Mouse (Mus musculus) heart, adult 2 months (tissue): Measurements from ENCODE around the gene Htra3. TPM values are rescaled to one million over a fixed set of nuclear protein-coding genes. Genes with fewer than 3 reads are reported as not detected.

ENCODE experiments used
- DNase-seq, 2 experiments: peaks; one replicate each; pipeline ENCODE4 v3.0.0; 2021
- H3K27ac ChIP-seq: fragments of 200-600 bp; 2 replicates; pipeline ENCODE4 v1.8.1; 2022
- H3K27me3 ChIP-seq: fragments of 200-500 bp; 2 replicates; pipeline ENCODE4 v1.6.1; 2012; ENCODE audit warnings: mild to moderate bottlenecking, low read length, inconsistent platforms, mixed read lengths; ENCODE audit not compliant: control insufficient read depth, insufficient read depth
- H3K36me3 ChIP-seq: fragments of 200-500 bp; 2 replicates; pipeline ENCODE4 v1.6.1; 2012; ENCODE audit warnings: low read length, inconsistent platforms; ENCODE audit not compliant: control insufficient read depth, insufficient read depth
- H3K4me1 ChIP-seq: fragments of 200-500 bp; 2 replicates; pipeline ENCODE4 v1.6.1; 2011; ENCODE audit warnings: low read length; ENCODE audit not compliant: control insufficient read depth, insufficient read depth
- H3K4me3 ChIP-seq: fragments of 200-600 bp; 2 replicates; pipeline ENCODE4 v1.8.1; 2022
- H3K79me2 ChIP-seq: fragments of 200-500 bp; replicated peaks from 2 replicates; pipeline ENCODE4 v1.6.1; 2012; ENCODE audit warnings: mild to moderate bottlenecking, inconsistent platforms, low read length, moderate library complexity, mixed read lengths; ENCODE audit not compliant: control insufficient read depth, insufficient read depth
- H3K9ac ChIP-seq: fragments of 200-500 bp; 2 replicates; pipeline ENCODE4 v1.6.1; 2012; ENCODE audit warnings: low read depth, mild to moderate bottlenecking, control low read depth, inconsistent platforms, low read length, mixed read lengths
- CTCF ChIP-seq: fragments of 200-600 bp; IDR thresholded peaks from 2 replicates; pipeline ENCODE4 v1.8.1; 2022; ENCODE audit warnings: antibody characterized with exemption, mild to moderate bottlenecking, moderate library complexity
- EP300 ChIP-seq: fragments of 200-500 bp; IDR thresholded peaks from 2 replicates; pipeline ENCODE4 v1.6.1; 2011; ENCODE audit warnings: low read depth, low read length, control low read depth; ENCODE audit not compliant: insufficient read depth
- POLR2A ChIP-seq: fragments of 200-500 bp; IDR thresholded peaks from 2 replicates; pipeline ENCODE4 v1.6.1; 2011; ENCODE audit warnings: mild to moderate bottlenecking, low read depth, low read length, control low read depth; ENCODE audit not compliant: insufficient read depth
- WGBS: fragments of 180-500 bp; shearing (Covaris S2); methylation state at CpG from one replicate; pipeline ENCODE4 v1.1.7; 2018; 5-methylcytosine and 5-hydroxymethylcytosine counted together
- intact Hi-C: fragments of 180-260 bp; cut with DNase I; formaldehyde crosslinking; loops from one replicate; pipeline ENCODE4 v1.15.1; 2025
- polyA plus RNA-seq: library from polyadenylated mRNA; depleted of rRNA; stranded (reverse); fragments of >200 nt; gene quantifications from 2 replicates; pipeline ENCODE4 v1.2.3, GENCODE M21; 2012
- total RNA-seq, 2 experiments: library from RNA; stranded (reverse); gene quantifications; 2 replicates each; pipeline ENCODE4 v1.2.3; 2021

The Htra3 gene
- total and polyA plus RNA-seq, 3 experiments: 101 to 130 (median 102) TPM

GRCm38 (mm10) chr5:35616943-35617342 lies 62.6 kb downstream of the Htra3 start:
- no peaks in the 10 kb centered on the region for H3K36me3 ChIP-seq

GRCm38 (mm10) chr5:35612722-35613121 lies 66.9 kb downstream of the Htra3 start:
- H3K4me1 ChIP-seq: peaks cover 5% of the 10 kb centered on the region; the same call in 1 of the 2 replicates
- no peak overlapping the region for H3K27ac ChIP-seq
- TF ChIP-seq EP300: no peak
- TF ChIP-seq CTCF: no peak
- no peak for TF ChIP-seq POLR2A
- DNase-seq: no peak
- intact Hi-C loops: no loop called here
- H3K4me3 ChIP-seq: no peak overlapping the region
- no peaks in the 10 kb centered on the region for H3K27me3 ChIP-seq
- H3K36me3 ChIP-seq: no peaks in the 10 kb centered on the region
- no peak overlapping the region for H3K9ac ChIP-seq
- WGBS: 91% methylated on average over 8 of the region's 8 CpGs
- H3K79me2 ChIP-seq: no peaks in the 10 kb centered on the region

More at GRCm38 (mm10) chr5:35616943-35617342, 62.6 kb downstream of the Htra3 start:
- 62% methylated on average over 5 of the region's 5 CpGs for WGBS
- Histone ChIP-seq H3K27me3 (no peaks in the 10 kb centered on the region), H3K9ac (no peak overlapping the region), H3K4me1 (no peaks in the 10 kb centered on the region; the same call in 1 of the 2 replicates), H3K4me3 (no peak overlapping the region), H3K79me2 (no peaks in the 10 kb centered on the region), H3K27ac (no peak overlapping the region)
- no peak for DNase-seq
- no peak for TF ChIP-seq CTCF
- no peak for TF ChIP-seq EP300
- no peak for TF ChIP-seq POLR2A
- intact Hi-C loops: no loop called here

GRCm38 (mm10) chr5:35611900-35612299 lies 67.7 kb downstream of the Htra3 start:
- H3K4me3 ChIP-seq: no peak overlapping the region
- no peaks in the 10 kb centered on the region for H3K79me2 ChIP-seq
- intact Hi-C loops: no loop called here
- WGBS: 83% methylated on average over 11 of the region's 11 CpGs
- peak in 1 of 2 experiments; percentile 42 for DNase-seq
- no peak overlapping the region for H3K9ac ChIP-seq
- no peak for TF ChIP-seq POLR2A
- 0 out of 2 replicates have a peak, but pooled peaks have one; percentile 5 for TF ChIP-seq CTCF
- TF ChIP-seq EP300: no peak
- peaks cover 7% of the 10 kb centered on the region; the same call in 1 of the 2 replicates for H3K4me1 ChIP-seq
- H3K36me3 ChIP-seq: no peaks in the 10 kb centered on the region
- no peaks in the 10 kb centered on the region for H3K27me3 ChIP-seq
- no peak overlapping the region for H3K27ac ChIP-seq

GRCm38 (mm10) chr5:35611170-35611569 lies 68.4 kb downstream of the Htra3 start:
- TF ChIP-seq EP300 (no peak), CTCF (no peak), POLR2A (no peak)
- peaks cover 7% of the 10 kb centered on the region; the same call in 1 of the 2 replicates for H3K4me1 ChIP-seq
- no peaks in the 10 kb centered on the region for H3K36me3 ChIP-seq
- H3K9ac ChIP-seq: no peak overlapping the region
- WGBS: 80% methylated on average over 9 of the region's 9 CpGs
- intact Hi-C loops: no loop called here
- H3K4me3 ChIP-seq: no peak overlapping the region
- no peaks in the 10 kb centered on the region for H3K79me2 ChIP-seq
- no peak overlapping the region for H3K27ac ChIP-seq
- DNase-seq: no peak
- H3K27me3 ChIP-seq: no peaks in the 10 kb centered on the region

- intact Hi-C loops: no loop called here
- no peak for DNase-seq
- 86% methylated on average over 7 of the region's 7 CpGs for WGBS
Observed at GRCm38 (mm10) chr5:35610381-35610780, 69.2 kb downstream of the Htra3 start.

DNA sequence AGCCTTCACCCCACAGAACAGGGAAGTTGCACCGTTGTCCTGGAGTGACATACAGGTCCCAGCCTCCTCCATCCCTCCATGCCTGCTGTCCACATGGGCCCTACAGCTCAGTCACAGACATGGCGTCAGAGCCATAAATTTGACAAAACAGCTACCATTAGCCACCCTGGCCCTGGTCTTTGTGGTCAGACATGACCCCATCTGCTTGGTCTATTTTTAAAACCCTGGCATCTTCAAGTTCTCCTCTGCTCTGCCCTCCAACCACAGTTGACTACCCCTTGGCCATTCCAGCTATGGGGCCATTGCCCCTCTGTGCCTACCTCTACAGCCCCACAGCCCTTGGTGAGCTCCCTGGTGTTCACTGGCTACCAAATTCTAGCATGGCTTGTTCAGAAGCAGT lies 69.6 kb downstream of the Htra3 start:
- intact Hi-C loops: no loop called here
- Histone ChIP-seq H3K9ac (no peak overlapping the region), H3K27me3 (no peaks in the 10 kb centered on the region), H3K4me1 (peaks cover 7% of the 10 kb centered on the region; the same call in 1 of the 2 replicates), H3K27ac (peak overlapping the region; percentile 38), H3K4me3 (no peak overlapping the region), H3K36me3 (no peaks in the 10 kb centered on the region), H3K79me2 (no peaks in the 10 kb centered on the region)
- no peak for DNase-seq
- WGBS: 81% methylated on average over 2 of the region's 2 CpGs
- no peak for TF ChIP-seq POLR2A
- TF ChIP-seq CTCF: no peak
- no peak for TF ChIP-seq EP300

More at GRCm38 (mm10) chr5:35610381-35610780, 69.2 kb downstream of the Htra3 start:
- Histone ChIP-seq H3K27ac (no peak overlapping the region), H3K4me1 (peaks cover 7% of the 10 kb centered on the region; the same call in 1 of the 2 replicates), H3K9ac (no peak overlapping the region), H3K27me3 (no peaks in the 10 kb centered on the region), H3K36me3 (no peaks in the 10 kb centered on the region), H3K4me3 (no peak overlapping the region), H3K79me2 (no peaks in the 10 kb centered on the region)
- TF ChIP-seq EP300: no peak
- no peak for TF ChIP-seq POLR2A
- TF ChIP-seq CTCF: no peak
